In the genomic region with DNA sequence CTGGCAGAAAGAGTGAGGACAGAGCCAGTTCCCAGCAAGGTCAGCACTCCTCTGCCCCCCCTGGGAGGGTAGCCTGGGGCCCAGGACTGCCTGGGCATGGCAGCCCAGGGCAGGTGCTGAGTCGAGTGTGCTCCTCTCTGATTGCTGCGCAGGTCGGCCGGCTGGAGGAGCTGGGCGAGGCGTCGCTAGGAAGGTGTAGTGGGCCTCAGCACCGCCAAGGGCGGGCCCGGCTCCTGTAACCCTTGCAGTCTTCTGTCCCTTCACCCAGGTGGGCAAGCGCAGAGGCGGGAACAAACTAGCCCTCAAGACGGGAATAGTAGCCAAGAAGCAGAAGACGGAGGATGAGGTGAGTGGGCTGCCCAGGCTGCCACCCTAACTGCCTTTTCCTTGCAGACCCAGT, we compare ENCODE assay signal across 11 mouse cellular contexts. TPM values are rescaled to one million over a fixed set of nuclear protein-coding genes. Genes with fewer than 3 reads are reported as not detected.
DNase-seq lines count a peak whose midpoint lies in the region; ATAC-seq and TF ChIP-seq lines count a peak whose summit lies in the region.
"Had no signal": no experiment of that assay in that cellular context is flagged by ENCODE, and none has a peak within 500 bp of the region (broad histone marks: within the 10 kb centered on the region; RNA-seq: fewer than 3 reads in every experiment).

No protein-coding gene starts in this region.

- peaks cover 10% of the 10 kb centered on the region; the same call in 1 of the 2 replicates for H3K36me3 ChIP-seq in forebrain, embryonic 11.5 days (ENCODE audit: control insufficient read depth, insufficient read depth, low read length)
- H3K36me3 ChIP-seq in forebrain, embryonic 15.5 days = peaks cover 39% of the 10 kb centered on the region
- H3K36me3 ChIP-seq in neural tube, embryonic 11.5 days (ENCODE audit: control insufficient read depth, insufficient read depth, low read length) = peaks cover 16% of the 10 kb centered on the region
- H3K36me3 ChIP-seq in limb, embryonic 13.5 days = peaks cover 50% of the 10 kb centered on the region
- no peaks in the 10 kb centered on the region; the same call in 1 of the 2 replicates for H3K36me3 ChIP-seq in kidney, adult 2 months (ENCODE audit: control insufficient read depth, insufficient read depth, low read length)

- H3K27me3 ChIP-seq in forebrain, embryonic 11.5 days (ENCODE audit: control insufficient read depth, insufficient read depth, low read length) = no peaks in the 10 kb centered on the region
- no peaks in the 10 kb centered on the region for H3K27me3 ChIP-seq in forebrain, embryonic 15.5 days
- no peaks in the 10 kb centered on the region for H3K27me3 ChIP-seq in neural tube, embryonic 11.5 days (ENCODE audit: control insufficient read depth, insufficient read depth, low read length)
- H3K27me3 ChIP-seq in limb, embryonic 13.5 days = no peaks in the 10 kb centered on the region
- H3K27me3 ChIP-seq in kidney, adult 2 months (replicated peaks; ENCODE audit: control insufficient read depth, insufficient read depth, low read length) = no peaks in the 10 kb centered on the region

- TF ChIP-seq POLR2A in kidney, adult 2 months (IDR thresholded peaks at IDR 0.05; ENCODE audit: low read depth, low read length) = no peak

- H3K9me3 ChIP-seq in forebrain, embryonic 11.5 days (ENCODE audit: control insufficient read depth, low read length) = no peaks in the 10 kb centered on the region
- H3K9me3 ChIP-seq in forebrain, embryonic 15.5 days = no peaks in the 10 kb centered on the region
- H3K9me3 ChIP-seq in neural tube, embryonic 11.5 days (ENCODE audit: control insufficient read depth, low read length) = no peaks in the 10 kb centered on the region
- no peaks in the 10 kb centered on the region for H3K9me3 ChIP-seq in limb, embryonic 13.5 days

- H3K27ac ChIP-seq in forebrain, embryonic 11.5 days (ENCODE audit: low read depth, low read length) = no peak overlapping the region
- no peak overlapping the region for H3K27ac ChIP-seq in forebrain, embryonic 15.5 days (replicated peaks)
- no peak overlapping the region for H3K27ac ChIP-seq in neural tube, embryonic 11.5 days (ENCODE audit: low read depth, low read length)
- no peak overlapping the region for H3K27ac ChIP-seq in limb, embryonic 13.5 days
- H3K27ac ChIP-seq in kidney, adult 2 months (ENCODE audit: insufficient read depth, low read depth, low read length) = no peak overlapping the region
- H3K27ac ChIP-seq: macrophage had no signal

- TF ChIP-seq CTCF in kidney, adult 2 months (conservative IDR thresholded peaks at IDR 0.05; ENCODE audit: insufficient read depth, insufficient read length, low read depth, low read length) = no peak

- no peak for ATAC-seq in forebrain, embryonic 11.5 days (replicated peaks; ENCODE audit: low FRiP score)
- no peak for ATAC-seq in forebrain, embryonic 15.5 days (replicated peaks)
- ATAC-seq in neural tube, embryonic 11.5 days (ENCODE audit: insufficient read depth, low FRiP score, low TSS enrichment) = no peak
- ATAC-seq in limb, embryonic 13.5 days (ENCODE audit: low FRiP score, low read depth) = no peak
- ATAC-seq: inflammation-experienced regulatory T-cells, adult 6 months had no signal

- peaks cover 15% of the 10 kb centered on the region; the same call in 1 of the 2 replicates for H3K4me1 ChIP-seq in forebrain, embryonic 11.5 days (replicated peaks; ENCODE audit: control insufficient read depth, insufficient read depth, low read length)
- H3K4me1 ChIP-seq in forebrain, embryonic 15.5 days = peaks cover 32% of the 10 kb centered on the region
- peaks cover 23% of the 10 kb centered on the region for H3K4me1 ChIP-seq in neural tube, embryonic 11.5 days (ENCODE audit: control insufficient read depth, insufficient read depth, low read length)
- H3K4me1 ChIP-seq in limb, embryonic 13.5 days = peaks cover 29% of the 10 kb centered on the region
- peaks cover 39% of the 10 kb centered on the region for H3K4me1 ChIP-seq in kidney, adult 2 months (ENCODE audit: control insufficient read depth, insufficient read depth, low read length)

- H3K4me3 ChIP-seq in forebrain, embryonic 11.5 days (ENCODE audit: low read depth, low read length) = no peak overlapping the region
- H3K4me3 ChIP-seq in forebrain, embryonic 15.5 days = no peak overlapping the region
- H3K4me3 ChIP-seq in neural tube, embryonic 11.5 days (ENCODE audit: low read depth, low read length) = 0 out of 2 replicates have a peak overlapping the region, but pooled peaks have one; percentile 6
- no peak overlapping the region for H3K4me3 ChIP-seq in limb, embryonic 13.5 days
- no peak overlapping the region for H3K4me3 ChIP-seq in kidney, adult 2 months (ENCODE audit: insufficient read depth, low read depth, low read length)

- no peak overlapping the region for H3K4me2 ChIP-seq in forebrain, embryonic 11.5 days (ENCODE audit: low read depth, low read length, severe bottlenecking)
- no peak overlapping the region for H3K4me2 ChIP-seq in forebrain, embryonic 15.5 days (replicated peaks)
- peak overlapping the region; percentile 9 for H3K4me2 ChIP-seq in neural tube, embryonic 11.5 days (ENCODE audit: low read depth)
- H3K4me2 ChIP-seq in limb, embryonic 13.5 days (replicated peaks) = peak overlapping the region; percentile 94

- peak; percentile 50 for DNase-seq in forebrain, embryonic 11.5 days (ENCODE audit: low spot score)
- no peak for DNase-seq in neural tube, embryonic 11.5 days (ENCODE audit: low spot score)
- no peak for DNase-seq in neural tube, embryonic 10.5 days (ENCODE audit: extremely low spot score, low spot score)
- no peak for DNase-seq in spleen, postnatal 14 days (ENCODE audit: low spot score in 2 of 2)
- DNase-seq in thymus, adult 18-20 months = no peak
- DNase-seq in kidney, adult 2 months = no peak
- DNase-seq: right cerebral cortex, postnatal 14 days had no signal

- 91% methylated on average over 14 of the region's 14 CpGs for WGBS in forebrain, embryonic 11.5 days
- WGBS in forebrain, embryonic 15.5 days = 90% methylated on average over 14 of the region's 14 CpGs
- WGBS in neural tube, embryonic 11.5 days = 93% methylated on average over 14 of the region's 14 CpGs
- WGBS in limb, embryonic 13.5 days = 88% methylated on average over 14 of the region's 14 CpGs
- WGBS in kidney, adult 2 months = 73% methylated on average over 14 of the region's 14 CpGs

- H3K9ac ChIP-seq in forebrain, embryonic 11.5 days (ENCODE audit: low read length) = no peak overlapping the region
- H3K9ac ChIP-seq in forebrain, embryonic 15.5 days (replicated peaks) = no peak overlapping the region
- no peak overlapping the region for H3K9ac ChIP-seq in neural tube, embryonic 11.5 days (ENCODE audit: low read length)
- H3K9ac ChIP-seq in limb, embryonic 13.5 days = peak overlapping the region; percentile 99; the same call in 1 of the 2 replicates

RNA-seq across cellular contexts. Expression of a gene that starts 2.6 kb away (rescaled TPM):
- 170 and 172 TPM in 2 replicates for polyA plus RNA-seq in forebrain, embryonic 11.5 days (2014; fragmentation: Nextera tagmentation; extraction: Ambion mirVana)
- 141 and 150 TPM in 2 replicates for polyA plus RNA-seq in forebrain, embryonic 15.5 days (2015; fragmentation: Nextera tagmentation; extraction: Ambion mirVana)
- polyA plus RNA-seq in neural tube, embryonic 11.5 days (2014; fragmentation: Nextera tagmentation; extraction: Ambion mirVana) = 158 and 170 TPM in 2 replicates
- polyA plus RNA-seq in limb, embryonic 13.5 days (2015; fragmentation: Nextera tagmentation; extraction: Ambion mirVana) = 114 and 132 TPM in 2 replicates
- polyA plus RNA-seq in kidney, adult 2 months (2012; rRNA removed) = 103 and 111 TPM in 2 replicates

RNA-seq across cellular contexts. Expression of a gene that starts 4.2 kb away (rescaled TPM):
- polyA plus RNA-seq in forebrain, embryonic 11.5 days (2014; fragmentation: Nextera tagmentation; extraction: Ambion mirVana) = 118 and 127 TPM in 2 replicates
- polyA plus RNA-seq in forebrain, embryonic 15.5 days (2015; fragmentation: Nextera tagmentation; extraction: Ambion mirVana) = 152 and 154 TPM in 2 replicates
- polyA plus RNA-seq in neural tube, embryonic 11.5 days (2014; fragmentation: Nextera tagmentation; extraction: Ambion mirVana) = 129 and 130 TPM in 2 replicates
- 132 TPM in 2 replicates for polyA plus RNA-seq in limb, embryonic 13.5 days (2015; fragmentation: Nextera tagmentation; extraction: Ambion mirVana)
- polyA plus RNA-seq in kidney, adult 2 months (2012; rRNA removed) = 266 and 270 TPM in 2 replicates

RNA-seq across cellular contexts. Expression of a gene that starts 7.4 kb away (rescaled TPM):
- polyA plus RNA-seq in forebrain, embryonic 11.5 days (2014; fragmentation: Nextera tagmentation; extraction: Ambion mirVana) = 19.9 and 27.2 TPM in 2 replicates
- 57.9 and 64.1 TPM in 2 replicates for polyA plus RNA-seq in forebrain, embryonic 15.5 days (2015; fragmentation: Nextera tagmentation; extraction: Ambion mirVana)
- 16.3 and 19.7 TPM in 2 replicates for polyA plus RNA-seq in neural tube, embryonic 11.5 days (2014; fragmentation: Nextera tagmentation; extraction: Ambion mirVana)
- polyA plus RNA-seq in limb, embryonic 13.5 days (2015; fragmentation: Nextera tagmentation; extraction: Ambion mirVana) = 31.0 and 32.2 TPM in 2 replicates
- 36.1 and 45.0 TPM in 2 replicates for polyA plus RNA-seq in kidney, adult 2 months (2012; rRNA removed)

RNA-seq across cellular contexts. Expression of a gene that starts 14.9 kb away (rescaled TPM):
- not detected in 2 replicates for polyA plus RNA-seq in forebrain, embryonic 11.5 days (2014; fragmentation: Nextera tagmentation; extraction: Ambion mirVana)
- polyA plus RNA-seq in forebrain, embryonic 15.5 days (2015; fragmentation: Nextera tagmentation; extraction: Ambion mirVana) = not detected in 2 replicates
- not detected in 2 replicates for polyA plus RNA-seq in neural tube, embryonic 11.5 days (2014; fragmentation: Nextera tagmentation; extraction: Ambion mirVana)
- not detected in 2 replicates for polyA plus RNA-seq in limb, embryonic 13.5 days (2015; fragmentation: Nextera tagmentation; extraction: Ambion mirVana)
- not detected in 2 replicates for polyA plus RNA-seq in kidney, adult 2 months (2012; rRNA removed)
- polyA plus RNA-seq: inflammation-experienced regulatory T-cells, adult 6 months; macrophage had no signal

RNA-seq across cellular contexts. Expression of a gene that starts 30.6 kb away (rescaled TPM):
- 23.8 and 33.8 TPM in 2 replicates for polyA plus RNA-seq in forebrain, embryonic 11.5 days (2014; fragmentation: Nextera tagmentation; extraction: Ambion mirVana)
- 63.0 and 67.1 TPM in 2 replicates for polyA plus RNA-seq in forebrain, embryonic 15.5 days (2015; fragmentation: Nextera tagmentation; extraction: Ambion mirVana)
- polyA plus RNA-seq in neural tube, embryonic 11.5 days (2014; fragmentation: Nextera tagmentation; extraction: Ambion mirVana) = 25.0 and 25.8 TPM in 2 replicates
- polyA plus RNA-seq in limb, embryonic 13.5 days (2015; fragmentation: Nextera tagmentation; extraction: Ambion mirVana) = 31.6 and 32.2 TPM in 2 replicates
- polyA plus RNA-seq in kidney, adult 2 months (2012; rRNA removed) = 32.6 and 39.6 TPM in 2 replicates

Comparison
In these comparisons a context has a peak if more than half of its experiments do, and no peak if none do; other contexts are left out.
1. H3K4me2 ChIP-seq: peak in neural tube, embryonic 11.5 days (single experiment) and limb, embryonic 13.5 days (single experiment); none in forebrain, embryonic 11.5 days (single experiment) and forebrain, embryonic 15.5 days (single experiment).